Mouse (Mus musculus) left cerebral cortex, adult 6 months (tissue): ENCODE measurements around the gene Nupr1. TPM values are rescaled to one million over a fixed set of nuclear protein-coding genes. Genes with fewer than 3 reads are reported as not detected.

Source experiments
- long read RNA-seq, 2 experiments: library from polyadenylated mRNA; unstranded; transcript quantifications; one replicate each; pipeline ENCODE4 v2.0.0; 2019 to 2020
- polyA plus RNA-seq: library from polyadenylated mRNA; unstranded; fragments of <200 nt; fragmentation: Nextera tagmentation; gene quantifications from 2 replicates; pipeline ENCODE4 v1.2.3, GENCODE M21; 2021

The Nupr1 gene
- 44.2 and 54.6 TPM in 2 replicates for polyA plus RNA-seq
- long read RNA-seq, experiment 1, partial matches to known transcripts = 0 of 5 reads
- long read RNA-seq, experiment 1, other reads (novel, unspliced or antisense) = 2 of 5 reads
- long read RNA-seq, experiment 2, transcript Nupr1-201 (3 exons, 829 nt) = major isoform, 38 of 43 reads
- long read RNA-seq, experiment 2, partial matches to known transcripts = 0 of 43 reads
- long read RNA-seq, experiment 2, other reads (novel, unspliced or antisense) = 3 of 43 reads

GRCm38 (mm10) chr7:126630824-126631518 is at the start of gene Nupr1:
Gene Nupr1, minus strand, starts transcription at chr7:126630861.

GRCm38 (mm10) chr7:126676207-126676606 is 45.5 kb upstream of the Nupr1 start, which contains the start of gene Sult1a1:
Gene Sult1a1, minus strand, starts transcription at chr7:126676432.

DNA sequence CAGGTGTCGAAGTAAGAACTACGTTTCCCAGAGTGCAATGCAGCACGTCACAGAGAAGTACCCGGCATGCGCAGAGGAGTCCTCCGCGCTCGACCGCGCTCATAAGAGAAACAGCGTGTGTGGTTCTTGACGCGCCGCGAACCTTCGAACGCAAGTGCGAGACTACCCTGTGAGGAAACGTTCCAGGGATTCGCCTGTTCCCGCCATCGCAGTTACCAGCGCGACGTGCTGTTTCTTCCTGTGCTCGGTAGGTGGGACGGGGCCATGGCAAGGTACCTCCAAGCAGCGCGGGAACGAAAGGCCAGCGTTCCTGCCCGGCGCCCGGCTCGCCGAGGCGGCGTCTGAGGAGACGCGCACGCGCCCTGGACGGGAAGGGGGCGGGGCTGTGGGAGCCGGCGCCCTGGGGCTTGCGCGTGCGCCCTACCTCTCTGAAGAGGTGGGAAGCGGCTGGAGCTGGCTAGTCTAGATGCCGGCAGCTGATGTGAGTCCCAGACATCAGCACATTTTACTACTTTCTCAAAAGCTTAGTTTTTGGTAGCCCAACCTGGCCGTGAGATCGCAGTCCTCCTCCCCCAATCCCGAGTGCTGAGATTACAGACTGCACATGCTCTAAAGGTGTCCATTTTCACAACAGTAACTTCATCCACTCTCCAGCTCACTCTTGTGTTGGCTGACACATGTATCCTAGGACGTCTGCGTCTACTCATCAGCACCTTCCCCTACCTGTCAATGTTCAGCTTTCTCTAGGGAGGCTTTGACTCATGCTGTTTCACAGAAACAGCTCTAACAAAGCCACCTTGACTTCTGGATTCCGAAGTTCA is 18.8 kb upstream of the Nupr1 start, which contains the start of gene Sgf29:
Gene Sgf29 (plus strand): TSS at position 79 of the 821 bp plus-strand sequence.

GRCm38 (mm10) chr7:126594862-126595561 is 35.6 kb downstream of the Nupr1 start, which contains the start of gene Il27:
Gene Il27, minus strand, starts transcription at chr7:126594941.

GRCm38 (mm10) chr7:126585717-126586116 is 44.9 kb downstream of the Nupr1 start, which contains the start of gene Cln3:
Gene Cln3, minus strand, starts transcription at chr7:126585817.

DNA sequence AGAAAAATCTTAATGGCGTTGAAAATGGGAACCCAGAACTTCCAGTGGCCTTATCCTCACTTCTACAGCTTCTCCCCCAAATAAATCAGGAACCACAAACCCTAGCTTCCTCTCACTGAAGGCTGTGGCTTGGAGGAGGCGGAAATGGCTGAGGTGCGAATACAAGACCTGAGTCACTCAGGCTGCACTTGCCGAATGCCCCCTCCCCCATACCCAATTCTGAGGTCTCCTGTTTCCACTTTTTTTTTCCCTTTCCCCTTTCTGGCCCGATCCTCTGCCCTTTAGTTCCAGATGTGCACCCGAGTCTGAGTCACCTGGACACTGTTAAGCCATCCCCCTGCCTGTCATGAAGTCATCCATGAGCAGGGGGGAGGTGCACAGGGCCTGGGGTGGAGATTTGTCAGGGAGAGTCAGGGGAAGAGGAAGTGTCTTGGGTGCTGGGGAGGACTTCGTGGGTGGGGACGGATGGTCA is 46.1 kb downstream of the Nupr1 start, which contains the start of gene Apobr:
Gene Apobr (plus strand): TSS at position 437 of the 472 bp plus-strand sequence.

Other genes starting within 250 kb of the Nupr1 start
- gene Nfatc2ip, start 234.1 kb downstream of the Nupr1 start, polyA plus RNA-seq = 0.64 and 0.77 TPM in 2 replicates
- not detected in 2 replicates for gene Cd19, start 216.0 kb downstream of the Nupr1 start, polyA plus RNA-seq
- gene Rabep2, start 202.1 kb downstream of the Nupr1 start, polyA plus RNA-seq = 7.3 and 9.3 TPM in 2 replicates
- 0.15 and 0.22 TPM in 2 replicates for gene Atp2a1, start 167.8 kb downstream of the Nupr1 start, polyA plus RNA-seq
- gene Sh2b1, start 155.4 kb downstream of the Nupr1 start, polyA plus RNA-seq = 24.0 and 39.6 TPM in 2 replicates
- 83.4 and 84.3 TPM in 2 replicates for gene Tufm, start 143.5 kb downstream of the Nupr1 start, polyA plus RNA-seq
- 24.0 and 51.0 TPM in 2 replicates for gene Atxn2l, start 127.4 kb downstream of the Nupr1 start, polyA plus RNA-seq
- 172 and 199 TPM in 2 replicates for gene Eif3c, start 64.5 kb downstream of the Nupr1 start, polyA plus RNA-seq
- gene Apobr, start 45.9 kb downstream of the Nupr1 start, polyA plus RNA-seq = 0.43 and 0.50 TPM in 2 replicates
- gene Cln3, start 45.0 kb downstream of the Nupr1 start, polyA plus RNA-seq = 14.3 and 14.5 TPM in 2 replicates
- not detected in 2 replicates for gene Il27, start 35.9 kb downstream of the Nupr1 start, polyA plus RNA-seq
- gene Sgf29, start 18.4 kb upstream of the Nupr1 start, polyA plus RNA-seq = 29.1 and 30.0 TPM in 2 replicates
- 13.9 and 18.1 TPM in 2 replicates for gene Sult1a1, start 45.6 kb upstream of the Nupr1 start, polyA plus RNA-seq
- 240 and 251 TPM in 2 replicates for gene Bola2, start 64.5 kb upstream of the Nupr1 start, polyA plus RNA-seq
- 10.0 and 10.4 TPM in 2 replicates for gene Slx1b, start 64.9 kb upstream of the Nupr1 start, polyA plus RNA-seq
- gene Coro1a, start 76.9 kb upstream of the Nupr1 start, polyA plus RNA-seq = 128 and 147 TPM in 2 replicates
- gene Mapk3, start 128.7 kb upstream of the Nupr1 start, polyA plus RNA-seq = 34.5 and 44.7 TPM in 2 replicates
- gene Gdpd3, start 135.5 kb upstream of the Nupr1 start, polyA plus RNA-seq = 0.40 and 0.59 TPM in 2 replicates
- gene Ypel3, start 146.1 kb upstream of the Nupr1 start, polyA plus RNA-seq = 119 and 625 TPM in 2 replicates
- 0.20 TPM in 1 of 2 replicates, not detected in the other for gene Tbx6, start 150.6 kb upstream of the Nupr1 start, polyA plus RNA-seq
- 53.5 and 61.0 TPM in 2 replicates for gene Ppp4c, start 161.6 kb upstream of the Nupr1 start, polyA plus RNA-seq
- 5.9 and 8.8 TPM in 2 replicates for gene Fam57b, start 166.8 kb upstream of the Nupr1 start, polyA plus RNA-seq
- 1.2 and 2.7 TPM in 2 replicates for gene 4930451I11Rik, start 200.8 kb upstream of the Nupr1 start, polyA plus RNA-seq
- gene Doc2a, start 216.6 kb upstream of the Nupr1 start, polyA plus RNA-seq = 14.1 and 30.1 TPM in 2 replicates
- 3.4 and 4.3 TPM in 2 replicates for gene Hirip3, start 231.1 kb upstream of the Nupr1 start, polyA plus RNA-seq
- 44.1 and 57.6 TPM in 2 replicates for gene Ino80e, start 231.5 kb upstream of the Nupr1 start, polyA plus RNA-seq